Mouse (Mus musculus): ENCODE measurements around the gene Pon2.

- TF ChIP-seq EP300 (optimal IDR thresholded peaks at IDR 0.05) (no peak), CTCF (IDR thresholded peaks at IDR 0.05; ENCODE audit: low read depth) (no peak)
Observed at GRCm38 (mm10) chr6:5264793-5265192, 33.5 kb downstream of the Pon2 start.
